Comparison of ENCODE assay signal across 9 mouse cellular contexts in genomic region chr11:101479171-101479635, GRCm38 (mm10). TPM values are rescaled to one million over a fixed set of nuclear protein-coding genes. Genes with fewer than 3 reads are reported as not detected.
A peak's percentile ranks its signal among the peaks of the same experiment; 100 is the strongest.
DNase-seq lines count a peak whose midpoint lies in the region; ATAC-seq and TF ChIP-seq lines count a peak whose summit lies in the region.
"Had no signal": no experiment of that assay in that cellular context is flagged by ENCODE, and none has a peak within 500 bp of the region (broad histone marks: within the 10 kb centered on the region; RNA-seq: fewer than 3 reads in every experiment).

No protein-coding gene starts in this region.

- TF ChIP-seq CTCF in lung, embryonic 14.5 days (IDR thresholded peaks at IDR 0.05; ENCODE audit: low read depth), result no peak

- no peak overlapping the region for H3K9ac ChIP-seq in lung, embryonic 14.5 days
- peak overlapping the region; percentile 16; the same call in 1 of the 2 replicates for H3K9ac ChIP-seq in embryonic facial prominence, embryonic 13.5 days
- no peak overlapping the region; the same call in 1 of the 2 replicates for H3K9ac ChIP-seq in neural tube, embryonic 15.5 days (replicated peaks)

- peak overlapping the region; percentile 50 for H3K4me2 ChIP-seq in lung, embryonic 14.5 days
- peak overlapping the region; percentile 44 for H3K4me2 ChIP-seq in embryonic facial prominence, embryonic 13.5 days
- H3K4me2 ChIP-seq in neural tube, embryonic 15.5 days, result peak overlapping the region; percentile 31

- no peak overlapping the region for H3K4me3 ChIP-seq in lung, embryonic 14.5 days (ENCODE audit: low read depth, low read length)
- peak overlapping the region; percentile 16; the same call in 1 of the 2 replicates for H3K4me3 ChIP-seq in embryonic facial prominence, embryonic 13.5 days
- H3K4me3 ChIP-seq in neural tube, embryonic 15.5 days (replicated peaks), result no peak overlapping the region

- no peak overlapping the region for H3K27ac ChIP-seq in lung, embryonic 14.5 days (ENCODE audit: low read depth)
- 0 out of 2 replicates have a peak overlapping the region, but pooled peaks have one; percentile 7 for H3K27ac ChIP-seq in embryonic facial prominence, embryonic 13.5 days
- peak overlapping the region; percentile 14 for H3K27ac ChIP-seq in neural tube, embryonic 15.5 days (replicated peaks)

- DNase-seq in lung, embryonic 14.5 days, result peak; percentile 29
- DNase-seq in lung, postnatal 25 days (ENCODE audit: low spot score), result no peak
- DNase-seq in layer of hippocampus, postnatal 36 days, result peak; percentile 34 to 39
- DNase-seq in frontal cortex, postnatal 25 days (ENCODE audit: low spot score in 2 of 2), result no peak
- no peak for DNase-seq in spleen, postnatal 10 days (ENCODE audit: low spot score in 2 of 2)
- no peak for DNase-seq in adrenal gland, postnatal 4 days (ENCODE audit: low spot score in 2 of 2)
- DNase-seq: spleen, adult 18-20 months had no signal

- no peak for ATAC-seq in lung, embryonic 14.5 days (ENCODE audit: insufficient read depth)
- ATAC-seq in embryonic facial prominence, embryonic 13.5 days (ENCODE audit: insufficient number of reproducible peaks, insufficient read depth, low FRiP score, low TSS enrichment, low read depth), result no peak
- ATAC-seq in neural tube, embryonic 15.5 days (ENCODE audit: low FRiP score), result no peak

- 9% methylated on average over 18 of the region's 18 CpGs for WGBS in lung, embryonic 14.5 days
- WGBS in embryonic facial prominence, embryonic 13.5 days, result 7% methylated on average over 18 of the region's 18 CpGs
- WGBS in neural tube, embryonic 15.5 days, result 3% methylated on average over 18 of the region's 18 CpGs

- H3K4me1 ChIP-seq in lung, embryonic 14.5 days (ENCODE audit: insufficient read depth), result no peaks in the 10 kb centered on the region
- peaks cover 10% of the 10 kb centered on the region; the same call in 1 of the 2 replicates for H3K4me1 ChIP-seq in embryonic facial prominence, embryonic 13.5 days
- peaks cover 10% of the 10 kb centered on the region; the same call in 1 of the 2 replicates for H3K4me1 ChIP-seq in neural tube, embryonic 15.5 days

- no peaks in the 10 kb centered on the region for H3K36me3 ChIP-seq in lung, embryonic 14.5 days (ENCODE audit: insufficient read depth)
- no peaks in the 10 kb centered on the region for H3K36me3 ChIP-seq in embryonic facial prominence, embryonic 13.5 days
- no peaks in the 10 kb centered on the region for H3K36me3 ChIP-seq in neural tube, embryonic 15.5 days

- H3K9me3 ChIP-seq in lung, embryonic 14.5 days (ENCODE audit: low read depth, low read length), result no peaks in the 10 kb centered on the region
- no peaks in the 10 kb centered on the region for H3K9me3 ChIP-seq in embryonic facial prominence, embryonic 13.5 days
- H3K9me3 ChIP-seq in neural tube, embryonic 15.5 days (replicated peaks), result no peaks in the 10 kb centered on the region

- no peaks in the 10 kb centered on the region for H3K27me3 ChIP-seq in lung, embryonic 14.5 days (ENCODE audit: insufficient read depth, low read length)
- H3K27me3 ChIP-seq in embryonic facial prominence, embryonic 13.5 days, result no peaks in the 10 kb centered on the region; the same call in 1 of the 2 replicates
- H3K27me3 ChIP-seq in neural tube, embryonic 15.5 days (replicated peaks), result no peaks in the 10 kb centered on the region

RNA-seq across cellular contexts. Expression of gene Vat1, which starts 13.2 kb away (rescaled TPM):
- polyA plus RNA-seq in lung, embryonic 14.5 days (2014; fragmentation: Nextera tagmentation; extraction: Ambion mirVana), result 36.3 and 38.2 TPM in 2 replicates
- polyA plus RNA-seq in embryonic facial prominence, embryonic 13.5 days (2015; fragmentation: Nextera tagmentation; extraction: Ambion mirVana), result 34.2 and 37.5 TPM in 2 replicates
- total RNA-seq in layer of hippocampus, postnatal 36 days (2021), result 10 to 100 TPM; 28.0 to 28.2 TPM
- 95.4 and 105 TPM in 2 replicates for polyA plus RNA-seq in neural tube, embryonic 15.5 days (2015; fragmentation: Nextera tagmentation; extraction: Ambion mirVana)
- 100 to 1,000 TPM; 103 to 105 TPM for total RNA-seq in adrenal gland, postnatal 4 days (2021)

RNA-seq across cellular contexts. Expression of gene Rnd2, which starts 14.4 kb away (rescaled TPM):
- polyA plus RNA-seq in lung, embryonic 14.5 days (2014; fragmentation: Nextera tagmentation; extraction: Ambion mirVana), result 4.7 and 5.6 TPM in 2 replicates
- polyA plus RNA-seq in embryonic facial prominence, embryonic 13.5 days (2015; fragmentation: Nextera tagmentation; extraction: Ambion mirVana), result 14.0 and 16.8 TPM in 2 replicates
- 100 to 1,000 TPM; 123 TPM for total RNA-seq in layer of hippocampus, postnatal 36 days (2021)
- polyA plus RNA-seq in neural tube, embryonic 15.5 days (2015; fragmentation: Nextera tagmentation; extraction: Ambion mirVana), result 63.6 and 71.7 TPM in 2 replicates
- total RNA-seq in adrenal gland, postnatal 4 days (2021), result 10 to 100 TPM; 16.4 to 20.0 TPM

RNA-seq across cellular contexts. Expression of gene Ifi35, which starts 31.0 kb away (rescaled TPM):
- 11.4 and 12.1 TPM in 2 replicates for polyA plus RNA-seq in lung, embryonic 14.5 days (2014; fragmentation: Nextera tagmentation; extraction: Ambion mirVana)
- 9.1 and 10.9 TPM in 2 replicates for polyA plus RNA-seq in embryonic facial prominence, embryonic 13.5 days (2015; fragmentation: Nextera tagmentation; extraction: Ambion mirVana)
- 1 to 10 TPM; 2.5 to 3.1 TPM for total RNA-seq in layer of hippocampus, postnatal 36 days (2021)
- 3.9 and 17.0 TPM in 2 replicates for polyA plus RNA-seq in neural tube, embryonic 15.5 days (2015; fragmentation: Nextera tagmentation; extraction: Ambion mirVana)
- 10 to 100 TPM; 30.0 to 30.3 TPM for total RNA-seq in adrenal gland, postnatal 4 days (2021)

RNA-seq across cellular contexts. Expression of gene Rpl27, which starts 37.1 kb away (rescaled TPM):
- polyA plus RNA-seq in lung, embryonic 14.5 days (2014; fragmentation: Nextera tagmentation; extraction: Ambion mirVana), result 421 and 428 TPM in 2 replicates
- 342 and 404 TPM in 2 replicates for polyA plus RNA-seq in embryonic facial prominence, embryonic 13.5 days (2015; fragmentation: Nextera tagmentation; extraction: Ambion mirVana)
- total RNA-seq in layer of hippocampus, postnatal 36 days (2021), result 10 to 100 TPM; 28.5 to 39.7 TPM
- 245 and 254 TPM in 2 replicates for polyA plus RNA-seq in neural tube, embryonic 15.5 days (2015; fragmentation: Nextera tagmentation; extraction: Ambion mirVana)
- 100 to 1,000 TPM in 1 of 2 experiments, 10 to 100 TPM in 1; 90.3 to 116 TPM for total RNA-seq in adrenal gland, postnatal 4 days (2021)

RNA-seq across cellular contexts. Expression of gene Ptges3l, which starts 54.1 kb away (rescaled TPM):
- polyA plus RNA-seq in lung, embryonic 14.5 days (2014; fragmentation: Nextera tagmentation; extraction: Ambion mirVana), result 9.3 and 11.5 TPM in 2 replicates
- polyA plus RNA-seq in embryonic facial prominence, embryonic 13.5 days (2015; fragmentation: Nextera tagmentation; extraction: Ambion mirVana), result 5.5 and 8.1 TPM in 2 replicates
- 1 to 10 TPM; 1.7 to 2.0 TPM for total RNA-seq in layer of hippocampus, postnatal 36 days (2021)
- 4.3 and 4.5 TPM in 2 replicates for polyA plus RNA-seq in neural tube, embryonic 15.5 days (2015; fragmentation: Nextera tagmentation; extraction: Ambion mirVana)
- 1 to 10 TPM; 6.4 to 6.7 TPM for total RNA-seq in adrenal gland, postnatal 4 days (2021)

Comparison
In these comparisons a context has a peak if more than half of its experiments do, and no peak if none do; other contexts are left out.
1. DNase-seq: peak in lung, embryonic 14.5 days (single experiment) and layer of hippocampus, postnatal 36 days (2 of 2); none in lung, postnatal 25 days (single experiment), frontal cortex, postnatal 25 days (0 of 2), spleen, postnatal 10 days (0 of 2) and adrenal gland, postnatal 4 days (0 of 2).
2. Peak in every context shown above with its lines, with median percentiles within 50 percentile points of each other: H3K4me2 ChIP-seq.